Mouse (Mus musculus) inflammation-experienced regulatory T-cells, adult 6 months (primary cell): Measurements from ENCODE around the gene Tyro3. TPM values are rescaled to one million over a fixed set of nuclear protein-coding genes. Genes with fewer than 3 reads are reported as not detected.

ENCODE experiments used
- ATAC-seq: one replicate; pipeline ENCODE4 v1.8.0; 2017
- polyA plus RNA-seq, 3 experiments: library from polyadenylated mRNA; unstranded; fragments of 100-300 nt; shearing (Covaris generic); gene quantifications; one replicate each; pipeline ENCODE4 v1.2.1; 2017

Gene Tyro3
- polyA plus RNA-seq, 3 experiments from 2014 or later: 1.5 to 2.1 (median 1.6) TPM

DNA sequence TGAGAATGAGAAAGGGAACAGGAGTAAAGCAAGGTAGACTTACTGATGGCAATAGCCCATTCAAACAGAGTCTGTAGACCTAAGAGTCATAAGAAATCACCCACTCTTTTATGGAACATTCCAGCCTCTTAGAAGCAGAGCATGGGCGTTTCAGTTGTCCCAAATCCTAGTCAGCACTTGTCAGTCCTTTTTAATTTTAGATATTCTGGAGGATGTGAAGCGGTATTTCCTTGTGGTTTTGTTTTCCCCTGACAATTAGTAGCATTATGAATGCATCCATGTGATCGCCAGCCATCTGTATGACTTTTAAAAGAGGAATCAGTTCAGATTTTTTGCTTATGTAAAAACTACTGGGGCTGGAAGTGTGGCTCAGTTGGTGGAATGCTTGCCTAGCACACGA lies 67.0 kb downstream of the Tyro3 start:
- ATAC-seq: no peak

Other genes with a start within 250 kb of the Tyro3 start
- 100 to 1,000 TPM in 1 of 3 experiments, 10 to 100 TPM in 1, 1 to 10 TPM in 1; 8.5 to 112 (median 10.8) TPM for gene Nusap1, start 179.4 kb upstream of the Tyro3 start, polyA plus RNA-seq
- gene Oip5, start 179.3 kb upstream of the Tyro3 start, polyA plus RNA-seq: 10 to 100 TPM in 1 of 3 experiments, 1 to 10 TPM in 2; 2.3 to 14.8 (median 5.0) TPM
- 10 to 100 TPM; 24.3 to 30.2 (median 27.8) TPM for gene Ndufaf1, start 134.9 kb upstream of the Tyro3 start, polyA plus RNA-seq
- gene Rtf1, start 122.7 kb upstream of the Tyro3 start, polyA plus RNA-seq: 10 to 100 TPM; 25.1 to 51.6 (median 44.1) TPM
- gene Itpka, start 55.4 kb upstream of the Tyro3 start, polyA plus RNA-seq: under 1 TPM in 2 of 3 experiments, not detected in 1; 0.32 to 0.39 TPM
- gene Ltk, start 37.3 kb upstream of the Tyro3 start, polyA plus RNA-seq: under 1 TPM in 1 of 3 experiments, not detected in 2; 0.15 TPM
- 10 to 100 TPM; 13.7 to 20.3 (median 14.9) TPM for gene Rpap1, start 10.2 kb upstream of the Tyro3 start, polyA plus RNA-seq
- 10 to 100 TPM; 22.2 to 45.3 (median 39.9) TPM for gene Mga, start 99.5 kb downstream of the Tyro3 start, polyA plus RNA-seq
- 1 to 10 TPM; 1.2 to 3.1 (median 1.6) TPM for gene Mapkbp1, start 175.0 kb downstream of the Tyro3 start, polyA plus RNA-seq
- 10 to 100 TPM; 17.0 to 24.3 (median 22.5) TPM for gene Jmjd7, start 229.8 kb downstream of the Tyro3 start, polyA plus RNA-seq
- gene Gm28042, start 229.8 kb downstream of the Tyro3 start, polyA plus RNA-seq: 1 to 10 TPM in 2 of 3 experiments, under 1 TPM in 1; 0.95 to 2.8 (median 1.4) TPM
- gene Pla2g4b, start 235.7 kb downstream of the Tyro3 start, polyA plus RNA-seq: 1 to 10 TPM in 2 of 3 experiments, under 1 TPM in 1; 0.60 to 3.4 (median 2.5) TPM